Mouse (Mus musculus) stomach, postnatal 0 days (tissue): ENCODE measurements at regions not wholly inside any gene's neighbourhood (a gene's known extent, or its start where the extent isn't known, plus 50 kb on each side); places are given as distances from the start of the nearest gene placed in this dataset.
A peak's percentile ranks its signal among the peaks of the same experiment; 100 is the strongest.

Experiments
- ATAC-seq: fragments of 200-750 bp; cut with Nextera tagmentation; 2 replicates; pipeline ENCODE4 v1.8.0; 2017; ENCODE audit not compliant: low FRiP score, low TSS enrichment
- DNase-seq: peaks from one replicate; pipeline ENCODE4 v3.0.0-alpha.2; 2016; ENCODE audit warnings: low spot score
- H3K27ac ChIP-seq: fragments of 300-500 bp; sonication (generic); replicated peaks from 2 replicates; pipeline ENCODE4 v1.5.1; 2014; ENCODE audit warnings: mild to moderate bottlenecking, control low read depth
- H3K27me3 ChIP-seq: fragments of 300-500 bp; sonication (generic); 2 replicates; pipeline ENCODE4 v1.6.1; 2014; ENCODE audit warnings: low read length; ENCODE audit not compliant: control insufficient read depth, insufficient read depth
- H3K36me3 ChIP-seq: fragments of 300-500 bp; sonication (generic); 2 replicates; pipeline ENCODE4 v1.6.1; 2014; ENCODE audit warnings: low read length, mixed read lengths; ENCODE audit not compliant: control insufficient read depth, insufficient read depth
- H3K4me1 ChIP-seq: fragments of 300-500 bp; sonication (generic); replicated peaks from 2 replicates; pipeline ENCODE4 v1.6.1; 2014; ENCODE audit warnings: antibody characterized with exemption; ENCODE audit not compliant: control insufficient read depth, insufficient read depth
- H3K4me2 ChIP-seq: fragments of 300-500 bp; sonication (generic); replicated peaks from 2 replicates; pipeline ENCODE4 v1.6.1; 2014; ENCODE audit warnings: low read depth, mild to moderate bottlenecking, control low read depth, moderate library complexity
- H3K4me3 ChIP-seq: fragments of 300-500 bp; sonication (generic); 2 replicates; pipeline ENCODE4 v1.5.1; 2014; ENCODE audit warnings: low read depth, low read length, control low read depth
- H3K9ac ChIP-seq: fragments of 300-500 bp; sonication (generic); 2 replicates; pipeline ENCODE4 v1.6.1; 2014; ENCODE audit warnings: mild to moderate bottlenecking, low read length, control low read depth, mixed read lengths
- H3K9me3 ChIP-seq: fragments of 300-500 bp; sonication (generic); 2 replicates; pipeline ENCODE4 v1.6.1; 2016; ENCODE audit warnings: low read length; ENCODE audit not compliant: control insufficient read depth
- CTCF ChIP-seq: IDR thresholded peaks from 2 replicates; pipeline ENCODE4 v1.5.1; 2016; ENCODE audit warnings: antibody characterized with exemption, low read depth, mild to moderate bottlenecking, moderate library complexity
- EP300 ChIP-seq: optimal IDR thresholded peaks from 2 replicates; pipeline ENCODE3; 2016; ENCODE audit warnings: antibody characterized with exemption
- WGBS: fragments of 180-500 bp; shearing (Covaris S2); extraction: QIAGEN DNeasy Blood & Tissue Kit; methylation state at CpG from one replicate; pipeline ENCODE4 v1.1.7; 2014; 5-methylcytosine and 5-hydroxymethylcytosine counted together

DNA sequence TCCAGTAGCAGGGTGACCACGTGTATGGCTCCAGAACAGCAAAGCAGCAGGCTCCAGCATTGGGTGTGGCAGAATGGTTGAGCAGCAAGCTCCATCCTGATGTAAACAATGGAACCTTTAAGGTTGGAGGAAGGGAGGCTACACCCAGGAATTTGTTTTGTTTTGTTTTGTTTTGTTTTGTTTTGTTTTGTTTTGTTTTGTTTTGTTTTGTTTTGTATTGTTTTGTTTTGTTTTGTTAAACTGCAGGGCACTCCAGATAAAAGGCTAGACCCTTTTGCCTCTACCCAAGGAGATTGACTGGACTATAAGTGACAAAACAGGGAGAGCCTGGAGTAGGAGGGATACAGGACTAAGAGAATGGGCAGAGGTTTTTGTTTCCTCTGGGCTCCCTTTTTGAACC, 647.5 kb downstream of the Kcnj3 start:
- H3K36me3 ChIP-seq, result no peaks in the 10 kb centered on the region
- no peaks in the 10 kb centered on the region for H3K4me1 ChIP-seq
- 37% methylated on average over 1 of the region's 1 CpGs for WGBS
- DNase-seq (no peak), ATAC-seq (no peak)
- no peak overlapping the region for H3K9ac ChIP-seq
- no peak overlapping the region for H3K4me2 ChIP-seq
- no peak overlapping the region for H3K27ac ChIP-seq
- H3K9me3 ChIP-seq, result no peaks in the 10 kb centered on the region
- no peaks in the 10 kb centered on the region for H3K27me3 ChIP-seq
- H3K4me3 ChIP-seq, result no peak overlapping the region
- TF ChIP-seq CTCF (no peak), EP300 (no peak)

DNA sequence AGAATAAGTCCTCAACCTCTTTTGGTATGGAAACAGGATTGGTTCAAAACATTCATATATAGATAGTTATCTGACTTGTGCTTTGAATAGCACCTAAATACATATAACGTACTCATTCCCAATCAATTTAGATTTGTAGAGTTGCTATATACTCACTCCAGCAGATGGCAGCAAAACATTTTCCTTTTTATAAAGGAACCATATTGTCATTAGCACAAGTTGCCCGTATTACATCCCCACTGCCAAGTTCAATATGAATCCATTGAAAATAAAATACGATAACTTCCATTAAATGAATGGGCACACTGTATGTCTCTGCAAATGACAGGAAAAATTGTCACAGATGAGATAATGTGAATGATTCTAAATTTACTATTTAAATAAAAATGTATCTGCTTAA, 673.8 kb downstream of the Kcnj3 start:
- H3K27me3 ChIP-seq, result no peaks in the 10 kb centered on the region
- ATAC-seq (no peak), DNase-seq (no peak)
- H3K4me1 ChIP-seq, result no peaks in the 10 kb centered on the region
- WGBS, result 39% methylated on average over 3 of the region's 3 CpGs
- no peak overlapping the region for H3K9ac ChIP-seq
- TF ChIP-seq EP300, result no peak
- TF ChIP-seq CTCF, result peak; percentile 70
- no peaks in the 10 kb centered on the region for H3K36me3 ChIP-seq
- H3K9me3 ChIP-seq, result no peaks in the 10 kb centered on the region
- no peak overlapping the region for H3K4me3 ChIP-seq
- no peak overlapping the region for H3K4me2 ChIP-seq
- no peak overlapping the region for H3K27ac ChIP-seq

DNA sequence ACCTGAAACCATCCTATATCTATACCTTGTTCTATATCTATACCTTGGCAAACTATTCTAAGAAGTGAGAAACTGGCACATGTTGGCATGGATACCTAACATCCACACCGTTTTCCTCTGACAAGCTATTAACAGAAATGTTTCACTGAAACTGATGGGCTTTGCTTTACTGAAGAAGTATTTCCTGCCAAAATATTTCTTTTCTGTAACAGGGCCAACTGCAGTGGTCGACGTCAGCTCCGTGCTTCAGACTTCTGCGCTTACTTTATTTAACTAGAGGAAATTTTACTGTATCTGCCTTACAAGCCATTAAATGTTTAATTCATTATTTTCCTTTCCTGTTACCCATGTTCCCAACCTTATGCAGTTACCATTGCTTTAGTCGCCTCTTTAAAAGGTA, 674.2 kb downstream of the Kcnj3 start:
- no peak overlapping the region for H3K4me3 ChIP-seq
- H3K27ac ChIP-seq, result no peak overlapping the region
- WGBS, result 54% methylated on average over 6 of the region's 6 CpGs
- no peaks in the 10 kb centered on the region for H3K27me3 ChIP-seq
- no peaks in the 10 kb centered on the region for H3K36me3 ChIP-seq
- no peaks in the 10 kb centered on the region for H3K9me3 ChIP-seq
- TF ChIP-seq CTCF (no peak), EP300 (no peak)
- H3K4me1 ChIP-seq, result no peaks in the 10 kb centered on the region
- H3K4me2 ChIP-seq, result no peak overlapping the region
- H3K9ac ChIP-seq, result no peak overlapping the region
- ATAC-seq (no peak), DNase-seq (no peak)

DNA sequence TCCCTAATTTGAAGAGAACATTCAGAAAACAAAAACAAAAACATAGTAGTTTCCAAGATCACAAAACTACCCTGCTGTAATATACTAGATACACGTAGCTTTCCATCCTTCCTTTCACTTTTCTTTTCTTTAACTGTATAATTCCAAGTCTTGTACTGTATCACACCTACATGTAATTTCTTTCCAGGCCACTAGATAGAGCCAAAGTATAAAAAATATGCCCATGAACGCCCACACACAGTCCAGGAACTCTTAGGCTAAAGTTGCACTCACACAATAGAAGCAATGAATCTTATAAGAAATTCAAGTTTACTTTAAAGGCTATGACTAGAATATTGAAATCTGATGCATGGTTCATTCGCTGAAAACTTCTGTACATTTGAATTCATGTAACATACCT, 678.7 kb downstream of the Kcnj3 start:
- no peaks in the 10 kb centered on the region for H3K9me3 ChIP-seq
- WGBS, result 17% methylated on average over 3 of the region's 3 CpGs
- ATAC-seq, result peak; percentile 74; the same call in 1 of the 2 replicates
- no peak overlapping the region for H3K27ac ChIP-seq
- TF ChIP-seq CTCF (peak; percentile 81), EP300 (no peak)
- no peaks in the 10 kb centered on the region for H3K36me3 ChIP-seq
- no peak for DNase-seq
- H3K9ac ChIP-seq, result no peak overlapping the region
- no peaks in the 10 kb centered on the region for H3K27me3 ChIP-seq
- no peak overlapping the region for H3K4me2 ChIP-seq
- no peak overlapping the region for H3K4me3 ChIP-seq
- no peaks in the 10 kb centered on the region for H3K4me1 ChIP-seq

DNA sequence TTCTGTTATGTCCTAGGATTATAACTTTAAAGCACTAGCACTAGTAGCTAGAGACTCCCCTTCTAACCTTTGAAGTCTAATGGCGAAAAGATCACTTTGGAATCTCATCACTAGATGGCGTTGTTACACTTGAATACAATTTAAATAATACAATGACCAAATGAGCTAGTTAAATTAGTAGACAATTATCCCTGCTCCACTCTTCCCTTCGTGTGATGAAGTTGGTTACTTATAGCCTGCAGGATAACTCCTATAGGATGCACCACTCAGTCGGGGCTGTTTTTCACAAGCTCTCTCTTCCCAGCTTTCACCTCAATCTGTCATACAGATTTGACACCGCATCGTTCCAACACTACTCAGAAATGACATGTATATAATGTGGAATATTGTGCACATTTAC, 683.6 kb downstream of the Kcnj3 start:
- Histone ChIP-seq H3K9ac (no peak overlapping the region), H3K27me3 (no peaks in the 10 kb centered on the region), H3K4me2 (no peak overlapping the region), H3K4me1 (no peaks in the 10 kb centered on the region), H3K27ac (no peak overlapping the region), H3K36me3 (no peaks in the 10 kb centered on the region), H3K9me3 (no peaks in the 10 kb centered on the region), H3K4me3 (no peak overlapping the region)
- TF ChIP-seq EP300, result no peak
- peak; percentile 74 for TF ChIP-seq CTCF
- ATAC-seq (no peak), DNase-seq (no peak)
- 22% methylated on average over 6 of the region's 6 CpGs for WGBS

DNA sequence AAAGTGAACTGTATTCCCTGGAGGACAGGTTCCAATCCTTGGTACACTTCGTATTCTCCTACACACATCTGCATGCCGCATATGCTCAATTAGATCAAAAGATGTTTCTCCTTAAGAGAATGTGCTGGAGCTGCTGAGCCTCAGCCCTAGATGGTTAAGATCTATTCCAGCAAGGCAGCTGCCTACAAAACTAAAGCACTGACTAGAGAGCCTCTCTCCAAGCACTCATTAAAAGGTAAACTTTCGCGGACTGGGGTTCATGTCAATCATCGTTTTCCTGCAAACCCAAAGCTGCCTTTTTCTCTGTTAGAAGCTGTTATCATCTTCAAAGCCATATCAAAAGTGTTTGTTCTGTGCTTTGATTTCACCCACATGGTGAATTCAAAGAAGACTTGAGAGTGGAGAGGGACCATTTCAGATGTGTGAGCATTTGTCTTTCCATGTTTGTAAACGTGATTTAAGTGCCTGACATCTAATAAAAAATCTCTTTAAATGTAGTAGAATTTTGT, 711.4 kb downstream of the Kcnj3 start:
- Histone ChIP-seq H3K4me3 (no peak overlapping the region), H3K36me3 (no peaks in the 10 kb centered on the region), H3K9me3 (no peaks in the 10 kb centered on the region), H3K9ac (no peak overlapping the region), H3K4me1 (no peaks in the 10 kb centered on the region), H3K4me2 (no peak overlapping the region), H3K27me3 (no peaks in the 10 kb centered on the region), H3K27ac (no peak overlapping the region)
- DNase-seq, result no peak
- ATAC-seq, result no peak
- TF ChIP-seq EP300, result no peak
- no peak for TF ChIP-seq CTCF
- WGBS, result 56% methylated on average over 6 of the region's 6 CpGs
